Mouse (Mus musculus) MEL (cell line): ENCODE measurements around the gene Cxcr5.

Experiments
- CHD2 ChIP-seq: IDR thresholded peaks from 2 replicates; pipeline ENCODE4 v1.6.1; 2011; ENCODE audit warnings: low read length, improper control_type of control experiment
- CTCF ChIP-seq, 3 experiments: IDR thresholded peaks in 2 of 3; conservative IDR thresholded peaks in 1 of 3; 2 replicates each; pipeline ENCODE4 v1.5.1; 2011 to 2012; ENCODE audit warnings: low read length in 3 of 3, low read depth in 2 of 3, mild to moderate bottlenecking in 2 of 3, improper control_type of control experiment in 1 of 3, inconsistent platforms in 1 of 3, mixed read lengths in 1 of 3, moderate library complexity in 1 of 3; ENCODE audit not compliant: control insufficient read depth in 1 of 3, insufficient read depth in 1 of 3, poor library complexity in 1 of 3, severe bottlenecking in 1 of 3
- EP300 ChIP-seq, 2 experiments: IDR thresholded peaks; 2 replicates each; pipeline ENCODE4 v1.6.1; 2011; ENCODE audit warnings: improper control_type of control experiment in 2 of 2, low read length in 2 of 2, low read depth in 1 of 2, mild to moderate bottlenecking in 1 of 2
- ETS1 ChIP-seq: IDR thresholded peaks from 2 replicates; pipeline ENCODE4 v1.6.1; 2012; ENCODE audit warnings: low read depth, mild to moderate bottlenecking, inconsistent platforms, low read length, improper control_type of control experiment, moderate library complexity
- HCFC1 ChIP-seq: IDR thresholded peaks from 2 replicates; pipeline ENCODE4 v1.6.1; 2012; ENCODE audit warnings: low read depth, mild to moderate bottlenecking, inconsistent platforms, low read length, improper control_type of control experiment, moderate library complexity
- MXI1 ChIP-seq: IDR thresholded peaks from 2 replicates; pipeline ENCODE4 v1.6.1; 2011; ENCODE audit warnings: mild to moderate bottlenecking, low read depth, low read length, improper control_type of control experiment
- POLR2A ChIP-seq, 2 experiments: IDR thresholded peaks; 2 replicates each; pipeline ENCODE4 v1.6.1; 2011 to 2012; ENCODE audit warnings: low read length in 2 of 2, mild to moderate bottlenecking in 2 of 2, control low read depth in 1 of 2, improper control_type of control experiment in 1 of 2, low read depth in 1 of 2, moderate library complexity in 1 of 2; ENCODE audit not compliant: control insufficient read depth in 1 of 2, insufficient read depth in 1 of 2, poor library complexity in 1 of 2
- RAD21 ChIP-seq: IDR thresholded peaks from 2 replicates; pipeline ENCODE4 v1.6.1; 2011; ENCODE audit warnings: mild to moderate bottlenecking, low read depth, low read length, improper control_type of control experiment

DNA sequence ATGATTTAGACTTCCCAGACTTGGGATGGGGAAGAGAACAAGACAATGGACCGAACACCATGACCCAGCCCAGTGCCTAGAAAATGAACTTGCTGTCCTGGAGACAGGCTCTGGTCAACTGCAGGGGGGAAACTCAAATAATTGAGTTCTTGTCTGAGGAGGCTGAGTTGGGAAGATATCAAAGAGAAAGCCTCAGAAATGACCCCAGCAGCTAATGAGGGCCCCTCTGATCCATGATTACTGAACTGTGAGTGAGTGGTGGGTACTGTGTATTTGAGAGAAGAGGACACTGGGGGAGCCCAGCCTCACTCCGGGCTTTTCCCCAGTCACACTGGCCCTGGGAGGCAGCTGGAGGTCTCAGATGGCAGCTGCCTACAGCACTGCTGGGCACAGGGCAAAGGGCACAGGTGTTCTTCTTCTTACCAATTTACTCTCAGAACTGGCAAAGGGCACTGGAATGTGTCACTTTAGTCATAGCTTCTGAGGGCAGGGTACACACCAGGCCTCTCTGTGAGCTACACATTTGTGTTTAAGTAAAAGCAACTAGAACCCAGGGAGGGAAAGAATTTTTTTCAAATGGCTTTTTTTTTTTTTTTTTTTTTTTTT lies 21.8 kb downstream of the Cxcr5 start:
- TF ChIP-seq CHD2 (no peak), CTCF (IDR thresholded peaks at IDR 0.05 in 2 of 3, conservative IDR thresholded peaks at IDR 0.05 in 1 of 3; ENCODE audit: control insufficient read depth in 1 of 3, insufficient read depth in 1 of 3, low read depth in 2 of 3, low read length in 3 of 3, poor library complexity in 1 of 3, severe bottlenecking in 1 of 3) (no peak), HCFC1 (no peak), EP300 (IDR thresholded peaks at IDR 0.05; ENCODE audit: low read depth in 1 of 2, low read length in 2 of 2) (no peak), POLR2A (IDR thresholded peaks at IDR 0.05; ENCODE audit: control insufficient read depth in 1 of 2, insufficient read depth in 1 of 2, low read depth in 1 of 2, low read length in 2 of 2, poor library complexity in 1 of 2) (no peak), RAD21 (no peak), MXI1 (no peak), ETS1 (no peak)
